Mouse (Mus musculus) liver, embryonic 14.5 days (tissue): Measurements from ENCODE around the gene Tbcel.

ENCODE experiments used
- CTCF ChIP-seq: IDR thresholded peaks from 2 replicates; pipeline ENCODE4 v1.5.1; 2016; ENCODE audit warnings: antibody characterized with exemption, low read depth, control low read depth
- EP300 ChIP-seq: IDR thresholded peaks from 2 replicates; pipeline ENCODE4 v1.6.1; 2016; ENCODE audit warnings: antibody characterized with exemption, low read depth

- TF ChIP-seq EP300 (no peak), CTCF (no peak)
Observed at GRCm38 (mm10) chr9:42531951-42532350, 24.3 kb upstream of the Tbcel start.
